Mouse (Mus musculus) embryo, embryonic 9.5 days (tissue): Measurements from ENCODE around the gene Trim63.
"Not testable (repeated sequence)": the region's sequence is repeated elsewhere in the genome, so short reads cannot be mapped to it uniquely, and the experiment has no call there.

Experiments
- DNase-seq: peaks from one replicate; pipeline ENCODE4 v3.0.0-alpha.2; 2017; ENCODE audit errors: extremely low spot score

Trim63 gene

DNA sequence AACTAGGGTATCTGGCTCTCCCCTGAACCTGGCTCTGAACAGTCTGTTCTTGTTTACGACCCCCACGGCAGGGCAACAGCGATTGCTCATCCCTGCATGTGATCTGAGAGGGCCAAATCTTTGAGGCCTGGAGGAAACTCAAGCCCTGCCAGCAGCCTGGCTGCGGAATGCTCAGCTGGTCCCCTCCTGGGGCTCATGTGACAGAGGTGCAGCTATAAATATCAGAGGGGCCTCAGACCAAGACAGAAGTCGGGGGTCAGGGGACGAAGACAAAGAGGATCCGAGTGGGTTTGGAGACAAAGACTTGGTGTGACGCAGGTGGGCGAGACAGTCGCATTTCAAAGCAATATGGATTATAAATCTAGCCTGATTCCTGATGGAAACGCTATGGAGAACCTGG lies at the start of gene Trim63:
Gene Trim63, plus strand, starts transcription at position 245 of the 400 bp plus-strand sequence.
- DNase-seq: peak; percentile 19

DNA sequence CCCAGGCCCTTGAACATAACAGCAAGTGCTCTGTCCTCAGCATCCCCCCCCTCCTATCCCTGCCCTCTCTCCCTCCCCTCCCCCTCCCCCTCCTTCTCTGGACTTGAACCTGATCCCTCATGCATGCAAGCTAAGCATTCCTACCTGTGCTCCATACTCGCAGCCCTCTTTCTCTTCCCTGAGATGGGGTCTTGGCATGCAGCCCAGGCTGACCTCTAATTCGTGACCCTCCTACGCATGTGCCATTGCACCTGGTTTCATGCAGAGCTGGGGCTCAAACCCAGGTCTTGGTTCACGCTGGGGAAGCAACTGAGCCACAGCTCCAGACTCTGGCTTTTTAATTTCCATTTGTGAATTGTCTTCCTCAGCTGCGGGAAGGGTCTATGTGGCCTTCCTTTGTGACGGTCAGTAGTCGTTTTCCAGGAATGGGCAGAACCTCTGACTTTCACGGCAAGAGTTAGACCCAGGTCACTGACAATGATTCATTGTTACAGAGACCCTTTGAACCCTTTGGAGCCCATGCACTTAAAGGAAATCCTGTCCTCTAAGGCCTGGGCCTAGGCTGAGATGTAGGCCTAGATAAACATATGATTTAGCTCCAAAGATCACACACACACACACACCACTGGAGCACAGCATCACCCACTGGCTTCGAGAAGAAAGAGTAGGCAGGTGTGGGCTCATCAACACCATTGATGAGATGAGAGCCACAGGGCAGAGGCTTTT lies 48.9 kb upstream of the Trim63 start:
- DNase-seq: no peak

DNA sequence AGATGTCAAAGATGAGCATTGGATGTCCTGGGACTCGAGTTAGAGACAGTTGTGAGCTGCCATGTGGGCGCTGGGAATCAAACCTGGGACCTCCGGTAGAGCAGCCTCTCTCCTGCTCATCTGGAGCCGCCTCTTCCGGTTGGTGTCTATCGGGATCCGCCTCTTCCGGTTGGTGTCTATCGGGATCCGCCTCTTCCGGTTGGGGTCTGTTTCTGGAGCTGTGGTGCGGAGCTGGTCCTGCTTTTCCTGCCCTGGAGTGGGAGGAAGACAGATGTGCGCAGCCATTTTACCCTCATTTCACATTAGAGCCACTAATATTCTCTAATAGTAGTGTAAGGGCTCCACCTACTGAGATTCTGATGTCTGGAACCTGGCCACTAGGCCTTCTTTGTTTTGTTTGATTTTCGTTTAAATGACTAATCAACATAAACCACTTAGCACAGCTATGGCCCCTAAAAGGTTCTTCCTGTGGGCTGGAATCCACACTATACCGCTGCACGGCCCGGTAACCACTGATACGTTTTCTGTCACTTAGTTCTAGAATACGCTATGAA lies 46.7 kb upstream of the Trim63 start:
- no peak for DNase-seq

DNA sequence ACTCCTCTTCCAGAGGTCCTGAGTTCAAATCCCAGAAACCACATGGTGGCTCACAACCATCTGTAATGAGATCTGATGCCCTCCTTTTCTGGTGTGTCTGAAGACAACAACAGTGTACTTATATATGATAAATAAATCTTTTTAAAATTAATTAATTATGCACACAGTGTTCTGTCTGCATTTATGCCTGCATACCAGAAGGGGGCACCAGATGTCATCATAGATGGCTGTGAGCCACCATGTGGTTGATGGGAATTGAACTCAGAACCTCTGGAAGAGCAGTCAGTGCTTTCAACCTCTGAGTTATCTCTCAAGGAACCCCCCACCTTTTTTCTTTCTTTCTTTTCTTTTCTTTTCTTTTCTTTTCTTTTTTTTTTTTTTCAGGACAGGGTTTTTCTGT lies 45.3 kb upstream of the Trim63 start:
- DNase-seq: not testable (repeated sequence)

DNA sequence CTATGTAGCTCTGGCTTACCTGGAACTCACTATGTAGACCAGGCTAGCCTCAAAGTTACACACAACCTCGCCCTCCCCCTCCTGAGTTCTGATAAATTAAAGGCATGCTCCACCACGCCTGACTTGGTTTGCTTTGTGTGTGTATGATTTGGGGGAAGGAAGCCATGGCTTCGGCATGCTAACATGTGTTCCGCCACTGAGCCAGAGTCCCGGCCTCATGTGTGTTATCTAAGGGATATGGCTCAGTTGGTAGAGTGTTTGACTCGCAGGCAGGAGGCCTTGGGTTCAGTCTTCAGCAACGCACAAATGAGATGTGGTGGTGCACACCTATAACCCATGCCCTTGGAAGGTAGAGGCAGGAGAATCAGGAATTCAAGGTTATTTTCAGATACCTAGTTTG lies 42.9 kb upstream of the Trim63 start:
- DNase-seq: no peak

DNA sequence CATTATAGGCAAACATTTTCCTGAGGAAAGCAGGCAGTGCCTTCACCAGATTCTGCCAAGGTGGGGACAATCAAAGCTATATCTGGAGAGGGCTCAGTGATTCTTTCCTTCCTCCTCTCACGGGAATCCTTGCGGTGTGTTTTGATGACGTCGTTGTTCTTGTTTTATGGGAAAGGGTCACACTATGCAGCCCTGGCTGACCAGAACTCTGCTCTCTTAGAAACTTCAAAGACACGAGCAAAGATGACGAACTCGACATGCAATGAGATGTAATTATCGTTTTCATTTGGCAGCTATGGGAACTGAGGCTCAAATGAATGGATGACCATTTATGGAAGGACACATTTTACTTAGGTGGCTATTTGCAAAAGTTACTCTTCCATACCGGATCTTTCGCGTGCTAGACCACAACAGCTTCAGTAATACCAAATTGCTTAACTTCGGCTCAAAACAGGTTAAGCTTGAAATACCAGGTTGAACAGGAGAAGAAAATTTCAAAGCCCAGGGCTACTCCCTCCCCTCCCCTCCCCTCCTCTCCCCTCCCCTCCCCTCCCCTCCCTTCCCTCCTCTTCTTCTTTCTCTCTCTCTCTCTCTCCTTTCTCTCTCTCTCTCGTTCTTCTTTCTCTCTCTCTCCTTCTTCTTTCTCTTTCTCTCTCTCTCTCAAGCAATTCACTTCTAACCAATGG lies 42.0 kb upstream of the Trim63 start:
- no peak for DNase-seq

DNA sequence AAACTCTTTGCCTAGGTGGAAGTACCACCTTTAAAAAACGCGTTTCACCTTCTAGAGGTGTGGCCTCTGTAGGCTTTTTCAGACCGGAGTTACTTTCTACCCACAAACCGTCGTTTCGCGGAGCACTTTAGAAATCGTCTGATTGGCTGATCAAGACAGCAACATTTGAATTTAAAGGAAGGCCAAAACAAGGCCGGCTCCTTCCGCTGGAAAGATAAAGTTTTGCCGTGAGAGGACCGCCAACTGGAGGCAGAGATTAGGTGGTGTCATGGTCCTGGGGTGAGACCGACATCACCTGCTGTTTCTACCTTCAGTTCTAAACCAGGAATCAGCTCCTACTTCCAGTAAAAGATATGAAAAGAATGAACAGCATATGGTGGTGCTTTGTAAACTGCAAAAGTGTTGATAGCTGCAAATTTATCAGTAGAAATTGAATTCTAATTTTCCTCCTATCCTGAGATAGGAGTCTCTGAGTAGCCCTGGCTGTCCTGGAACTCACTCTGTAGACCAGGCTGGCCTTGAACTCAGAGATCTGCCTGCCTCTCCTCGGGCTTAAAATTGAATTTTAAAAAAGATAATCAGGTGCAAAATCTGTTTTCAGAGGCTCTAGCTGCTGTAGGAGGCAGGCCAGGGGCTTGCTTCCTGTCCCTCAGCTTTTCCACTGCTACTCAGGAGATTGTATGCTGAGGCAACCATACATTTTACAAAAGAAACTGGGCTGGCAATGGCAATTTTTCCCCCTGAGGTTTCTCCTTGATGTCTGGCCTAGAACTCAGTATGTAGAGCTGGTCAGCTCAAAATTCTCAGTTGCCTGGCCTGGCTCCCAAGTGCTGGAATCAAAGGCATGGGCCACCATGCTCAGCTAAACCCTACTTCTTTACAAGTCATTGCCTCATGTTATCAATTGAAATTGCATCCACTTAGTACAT lies 41.2 kb upstream of the Trim63 start:
- peak; percentile 33 for DNase-seq

DNA sequence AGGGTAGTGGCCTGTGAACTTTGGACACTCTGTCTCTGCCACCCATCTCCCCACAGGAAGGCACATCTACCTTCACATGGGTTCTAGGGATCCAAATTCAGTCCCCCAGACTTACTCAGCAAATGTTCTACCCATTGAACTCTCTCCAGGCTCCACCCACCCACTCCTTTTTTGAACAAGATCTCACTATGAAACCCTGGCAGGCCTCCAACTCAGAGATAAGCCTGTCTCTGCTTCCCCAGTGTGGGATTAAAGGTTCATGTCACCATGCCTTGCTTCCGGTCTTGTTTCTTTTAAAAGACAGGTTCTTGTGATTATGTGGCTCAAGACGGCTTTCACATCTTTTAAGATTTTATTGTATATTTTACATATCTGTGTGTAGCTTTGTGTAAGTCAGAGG lies 30.0 kb upstream of the Trim63 start:
- DNase-seq: no peak

DNA sequence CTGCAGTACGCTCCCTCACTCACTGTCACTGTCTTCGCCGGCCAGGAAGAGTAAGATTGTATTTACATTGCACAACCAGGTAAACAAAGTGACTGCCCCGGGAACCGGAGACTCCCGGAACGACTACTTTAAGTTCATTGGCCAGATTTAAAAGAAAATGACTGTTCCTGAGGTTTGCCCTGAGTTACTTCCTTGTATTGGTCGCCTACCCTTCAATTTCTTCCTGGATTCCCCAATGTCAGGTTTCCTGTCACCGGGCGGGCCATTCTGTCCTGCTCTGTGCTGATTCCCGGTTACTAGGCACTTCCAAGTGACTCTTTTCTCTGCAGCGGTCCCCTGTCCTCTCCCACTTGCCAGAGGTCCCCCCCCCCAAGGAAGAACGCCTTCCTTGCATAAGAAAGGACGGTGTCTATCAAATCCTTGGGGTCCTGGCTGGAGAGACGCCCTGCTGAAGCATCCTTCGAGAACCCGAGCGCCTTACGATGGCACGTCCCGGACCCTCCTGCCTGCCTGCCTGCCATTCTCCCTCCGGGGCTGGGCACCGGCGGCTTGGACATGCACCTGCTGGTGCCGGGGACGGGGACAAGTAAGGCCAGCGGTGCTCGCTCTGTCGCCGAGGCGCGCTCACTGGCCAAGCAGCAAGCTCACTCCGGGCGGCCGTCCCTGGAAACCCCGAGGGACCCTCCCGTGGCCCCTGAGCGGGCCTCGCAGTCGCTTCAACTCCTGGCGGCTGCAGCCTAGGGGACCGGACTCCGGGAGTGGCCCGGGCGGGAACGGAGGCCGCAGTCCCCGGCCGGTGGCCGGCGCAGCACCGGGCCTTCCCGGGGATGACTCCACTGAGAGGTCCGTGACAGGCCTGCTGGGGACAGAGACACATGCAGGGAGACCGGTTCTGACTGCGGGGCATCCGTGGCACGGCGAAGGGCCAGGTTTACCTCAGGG lies 28.4 kb upstream of the Trim63 start:
- DNase-seq: no peak

DNA sequence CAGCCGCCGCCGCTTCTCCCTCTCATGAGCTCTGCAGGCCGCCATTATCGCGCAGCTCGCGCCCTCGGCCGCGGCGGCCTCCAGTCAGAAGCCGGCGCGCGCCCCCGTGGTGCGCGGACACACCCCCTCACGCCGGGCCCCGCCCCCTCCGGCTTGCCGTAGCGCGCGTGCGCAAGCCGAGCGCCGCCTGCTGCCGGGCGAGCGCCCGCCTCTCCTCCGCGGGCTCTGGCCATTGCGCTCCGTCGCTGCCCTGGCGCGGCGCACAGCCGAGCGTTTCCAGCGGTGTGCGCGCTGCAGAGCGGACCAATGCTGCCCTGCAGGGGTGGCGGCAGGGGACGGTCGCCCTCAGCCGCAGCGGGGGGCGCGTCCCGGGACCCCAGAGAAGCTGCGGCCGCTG lies 27.8 kb upstream of the Trim63 start:
- DNase-seq: peak; percentile 97

DNA sequence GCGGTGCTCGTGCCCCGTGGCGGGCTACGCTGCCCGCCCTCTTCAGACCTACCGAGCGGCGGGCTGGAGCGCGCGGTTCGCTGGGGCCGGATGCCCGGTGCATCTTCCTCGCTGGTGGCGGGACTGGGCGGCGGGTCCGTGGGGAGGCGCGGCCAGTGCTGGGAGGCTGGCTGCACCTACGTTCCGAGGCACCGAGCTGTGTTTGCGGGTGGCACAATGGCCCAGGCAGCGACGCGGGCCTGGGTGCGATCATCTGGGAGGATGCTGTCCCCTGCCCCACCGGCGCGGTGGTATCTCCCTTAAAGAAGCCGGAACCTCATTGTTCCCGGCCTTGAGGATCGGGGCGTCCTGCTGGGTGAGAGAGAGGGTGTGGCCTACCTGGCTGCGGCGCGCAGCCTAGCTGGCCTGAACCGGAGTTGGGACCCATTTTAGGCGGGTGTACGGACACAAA lies 27.3 kb upstream of the Trim63 start, which contains the start of gene Pdik1l:
Gene Pdik1l, minus strand, starts transcription at position 321 of the 451 bp plus-strand sequence.
- peak; percentile 81 for DNase-seq

DNA sequence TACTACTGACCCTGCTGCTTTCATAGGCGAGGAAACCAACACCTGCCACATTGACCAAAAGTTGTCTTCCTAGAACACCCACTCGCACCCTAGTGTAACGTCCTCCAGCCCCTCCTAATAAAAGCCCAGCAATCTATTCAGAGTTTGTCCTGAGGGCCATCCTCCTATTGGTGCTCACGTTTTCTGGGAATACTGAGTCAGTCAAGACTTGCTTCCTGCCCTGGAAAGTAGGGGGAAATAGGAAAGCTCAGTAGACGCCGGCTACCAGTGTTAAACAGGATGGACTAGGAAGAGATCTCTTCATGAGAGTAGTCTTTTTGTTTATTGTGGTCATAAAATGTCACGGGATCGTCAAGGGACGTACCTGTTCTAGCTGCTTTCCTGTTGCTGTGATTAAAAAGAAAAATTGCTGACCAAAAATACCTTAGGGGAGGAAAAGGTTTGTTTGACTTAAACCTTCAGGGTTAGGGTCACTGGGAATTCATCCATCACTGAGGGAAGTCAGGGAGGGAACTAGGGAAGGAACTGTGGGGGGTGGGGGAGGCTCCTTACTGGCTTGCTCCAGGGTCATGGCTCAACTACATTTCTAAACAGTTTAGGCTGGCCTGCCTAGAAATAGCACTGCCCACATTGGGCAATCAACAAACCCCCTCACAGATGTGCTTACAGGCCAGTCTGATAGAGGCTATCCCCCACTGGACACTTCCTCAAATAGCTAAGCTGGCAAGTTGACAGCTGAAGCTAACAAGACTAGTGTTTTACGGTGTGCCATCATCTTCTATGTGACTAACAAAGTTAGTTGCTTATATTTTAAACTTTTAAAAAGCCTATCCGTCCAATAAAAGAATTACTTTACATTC lies 26.3 kb upstream of the Trim63 start:
- peak; percentile 43 for DNase-seq

DNA sequence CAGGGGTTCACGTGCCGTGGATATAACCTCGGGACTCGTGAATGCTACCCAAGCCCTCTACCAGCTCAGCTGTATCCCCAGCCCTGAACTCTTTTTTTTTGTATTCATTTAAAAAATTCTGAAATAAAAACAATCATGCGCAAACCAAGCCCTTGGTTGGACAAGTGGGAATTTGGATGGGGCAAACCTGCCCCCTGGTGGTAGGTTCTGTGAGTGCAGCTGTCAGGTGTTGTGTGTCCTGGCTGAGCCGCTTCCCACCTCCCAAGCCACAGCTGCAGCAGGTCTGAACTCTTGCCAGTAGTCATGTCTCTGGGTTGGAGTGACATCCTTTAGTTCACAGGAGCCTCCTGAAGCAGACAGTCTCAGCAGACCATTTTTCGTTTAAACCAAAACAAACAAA lies 22.9 kb upstream of the Trim63 start:
- DNase-seq: peak; percentile 85

DNA sequence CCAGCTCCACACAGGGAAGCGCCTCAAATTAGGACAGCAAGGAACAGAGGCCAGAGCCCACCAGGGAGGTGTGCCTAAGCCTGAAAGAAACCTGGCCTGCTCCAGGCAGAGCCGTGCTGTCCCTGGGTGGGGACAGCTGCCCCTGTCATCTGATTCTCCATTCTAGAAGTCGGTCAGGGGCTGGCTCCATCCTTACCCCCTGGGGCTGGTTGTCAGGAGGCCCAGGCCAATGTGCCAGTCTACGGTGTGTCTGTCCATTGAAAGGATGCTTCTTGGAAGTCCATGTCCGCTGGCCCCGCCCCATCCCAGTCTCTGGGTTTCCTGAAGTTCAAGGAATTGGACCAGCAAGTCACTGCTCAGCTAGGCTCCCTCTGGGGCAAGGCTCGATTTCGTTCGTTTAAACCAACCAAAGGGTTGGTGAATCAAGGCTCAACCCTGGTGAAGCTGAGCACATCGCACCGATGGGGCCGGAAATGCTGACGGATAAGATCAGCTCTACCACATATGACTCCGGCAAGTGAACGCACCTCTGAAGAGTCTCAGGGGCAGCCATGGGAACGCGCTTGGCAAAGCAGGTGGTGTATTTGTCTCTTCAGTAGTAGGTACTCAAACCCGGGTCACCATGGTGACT lies 21.7 kb upstream of the Trim63 start:
- DNase-seq: no peak

DNA sequence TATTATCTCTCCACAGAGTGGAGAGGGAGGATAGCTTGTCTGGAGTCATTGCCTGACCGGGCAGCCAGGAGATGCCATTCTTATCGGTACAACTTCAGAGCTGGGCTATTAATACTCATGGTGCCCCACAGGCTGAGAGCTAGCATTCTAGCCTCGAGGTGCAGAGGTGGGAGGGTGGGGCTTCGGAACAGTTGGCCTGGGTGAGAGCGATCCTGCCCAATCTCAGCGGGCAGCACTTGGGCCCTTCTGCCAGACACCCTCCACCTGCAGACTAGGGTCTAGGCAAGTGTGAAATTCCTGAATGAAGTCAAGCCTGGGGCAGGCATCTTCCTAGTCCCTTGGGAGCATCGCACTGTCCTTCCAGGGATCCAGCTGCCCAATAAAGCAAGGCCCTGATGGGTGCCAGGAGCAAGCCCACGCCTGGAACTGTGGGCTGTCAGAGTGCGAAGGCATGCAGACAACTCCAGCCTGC lies 21.2 kb upstream of the Trim63 start:
- DNase-seq: no peak

DNA sequence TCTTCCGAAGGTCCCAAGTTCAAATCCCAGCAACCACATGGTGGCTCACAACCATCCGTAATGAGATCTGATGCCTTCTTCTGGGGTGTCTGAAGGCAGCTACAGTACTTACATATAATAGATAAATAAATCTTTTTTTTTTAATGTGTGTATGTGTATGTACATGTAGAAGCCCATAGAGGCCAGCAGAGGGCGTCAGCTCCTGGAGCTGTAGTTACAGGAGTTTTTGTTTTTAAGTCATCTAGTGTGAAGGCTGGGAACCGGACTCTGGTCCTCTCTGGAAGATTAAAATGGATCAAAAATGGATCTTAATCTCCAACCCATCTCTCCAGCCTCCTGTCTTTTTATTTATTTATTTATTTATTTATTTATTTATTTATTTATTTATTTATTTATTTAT lies 18.8 kb upstream of the Trim63 start:
- DNase-seq: not testable (repeated sequence)

DNA sequence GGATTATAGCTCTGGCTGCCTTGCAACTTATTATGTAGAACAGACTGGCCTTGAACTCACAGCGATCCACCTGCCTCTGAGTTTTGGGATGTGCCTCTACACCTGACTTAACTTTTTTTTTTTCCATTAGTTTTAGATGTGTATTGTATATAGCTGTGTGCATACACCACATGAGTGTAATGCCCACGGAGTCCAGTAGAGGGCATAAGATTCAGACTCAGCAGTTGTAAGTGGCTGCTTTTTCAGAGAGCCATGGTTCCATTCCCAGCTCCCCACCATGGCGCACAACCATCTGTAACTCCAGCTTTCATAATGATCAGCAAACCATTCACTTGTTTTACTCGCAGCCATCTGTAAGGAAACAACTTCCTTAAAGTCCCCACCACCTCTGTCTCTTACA lies 18.4 kb upstream of the Trim63 start:
- DNase-seq: no peak

DNA sequence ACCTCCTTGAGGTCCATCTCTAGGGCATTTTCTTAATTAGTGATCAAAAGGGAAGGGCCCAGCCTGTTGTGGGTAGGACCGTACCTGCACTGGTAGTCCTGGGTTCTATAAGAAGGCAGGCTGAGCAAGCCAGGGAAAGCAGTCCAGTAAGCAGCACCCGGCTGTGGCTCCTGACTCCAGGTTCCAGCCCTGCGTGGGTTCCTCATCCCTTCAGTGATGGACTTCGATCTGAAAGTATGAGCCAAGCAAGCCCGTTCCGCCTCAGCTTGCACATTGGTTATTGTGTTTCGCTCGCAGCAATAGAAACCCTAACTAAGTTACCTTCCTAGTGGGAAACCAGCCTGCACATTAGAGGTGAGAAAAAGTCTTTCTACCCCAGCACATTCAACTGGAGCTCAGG lies 17.6 kb upstream of the Trim63 start:
- DNase-seq: no peak
